Mouse (Mus musculus) left cerebral cortex, postnatal 10 days (tissue): ENCODE results near the gene Trim43b. TPM values are rescaled to one million over a fixed set of nuclear protein-coding genes. Genes with fewer than 3 reads are reported as not detected.
"Not testable (repeated sequence)": the region's sequence is repeated elsewhere in the genome, so short reads cannot be mapped to it uniquely, and the experiment has no call there.

Source experiments
- DNase-seq, 2 experiments: peaks; one replicate each; pipeline ENCODE4 v3.0.0; 2021 to 2022; ENCODE audit warnings: low spot score in 2 of 2, mixed read lengths in 1 of 2; ENCODE audit errors: extremely low spot score in 1 of 2
- intact Hi-C: fragments of 180-260 bp; cut with DNase I; formaldehyde crosslinking; loops from one replicate; pipeline ENCODE4 v1.15.1; 2025
- total RNA-seq, 2 experiments: library from RNA; stranded (reverse); gene quantifications; 2 replicates each; pipeline ENCODE4 v1.2.3; 2021

Gene Trim43b
- total RNA-seq, result under 1 TPM; 0.22 to 0.24 TPM

DNA sequence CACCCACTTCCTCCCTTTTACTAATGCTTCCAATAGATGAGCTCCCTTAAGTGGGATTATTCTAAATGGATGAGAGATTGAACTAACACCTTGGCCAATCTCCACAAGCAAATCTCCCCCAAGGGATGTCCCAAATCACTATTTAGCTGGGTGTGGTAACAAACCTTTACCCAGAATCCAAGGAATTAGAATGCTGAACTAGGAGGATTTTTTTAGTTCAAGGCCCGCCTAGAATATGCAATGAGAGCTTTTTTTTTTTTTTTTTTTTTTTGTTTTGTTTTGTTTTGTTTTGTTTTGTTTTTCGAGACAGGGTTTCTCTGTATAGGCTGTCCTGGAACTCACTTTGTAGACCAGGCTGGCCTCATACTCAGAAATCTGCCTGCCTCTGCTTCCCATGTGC lies at the start of gene Trim43b:
TSS of gene Trim43b (minus strand) at position 101 of the 400 bp plus-strand sequence.
- intact Hi-C loops, DNase-seq: not testable (repeated sequence)

GRCm38 (mm10) chr9:89104576-89104975 lies 11.9 kb upstream of the Trim43b start:
- intact Hi-C loops, DNase-seq: not testable (repeated sequence)

GRCm38 (mm10) chr9:89086746-89087145 lies 5.9 kb downstream of the Trim43b start:
- DNase-seq, intact Hi-C loops: not testable (repeated sequence)

GRCm38 (mm10) chr9:89079637-89080036 lies 13.0 kb downstream of the Trim43b start:
- DNase-seq, intact Hi-C loops: not testable (repeated sequence)

DNA sequence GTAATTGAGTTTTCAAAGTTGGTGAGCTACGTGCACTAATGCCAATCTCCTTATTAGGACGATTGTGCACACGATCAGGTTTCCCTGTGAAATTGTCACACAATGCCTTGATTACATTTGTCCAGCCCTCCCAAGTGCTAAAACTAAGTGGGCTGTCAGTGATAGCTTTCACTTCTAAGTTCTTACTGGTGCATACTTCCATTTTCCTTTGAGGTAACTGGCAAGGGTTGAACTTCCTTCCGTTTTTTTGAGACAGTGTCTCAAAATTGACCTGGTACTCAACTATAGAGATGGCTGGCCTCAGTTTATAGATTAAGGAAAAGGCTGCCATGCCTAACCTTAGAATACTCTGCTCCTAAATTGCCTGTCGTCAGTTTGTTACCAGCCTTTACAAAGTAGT lies 16.1 kb downstream of the Trim43b start:
- DNase-seq, intact Hi-C loops: not testable (repeated sequence)

GRCm38 (mm10) chr9:89067143-89067501 lies 25.5 kb downstream of the Trim43b start:
- intact Hi-C loops, result not testable (repeated sequence)

GRCm38 (mm10) chr9:89066378-89067142 lies 26.1 kb downstream of the Trim43b start:
- DNase-seq, result peak; percentile 79 to 85
- intact Hi-C loops, result not testable (repeated sequence)

More at GRCm38 (mm10) chr9:89067143-89067501, 25.5 kb downstream of the Trim43b start:
- not testable (repeated sequence) for DNase-seq

Other genes with a start within 250 kb of the Trim43b start
- gene Bcl2a1a, start 135.9 kb downstream of the Trim43b start, total RNA-seq, result not detected
- gene Bcl2a1b, start 106.4 kb upstream of the Trim43b start, total RNA-seq, result under 1 TPM; 0.66 to 0.81 TPM
- gene Gm29094, start 106.5 kb upstream of the Trim43b start, total RNA-seq, result not detected
- gene Mthfs, start 117.8 kb upstream of the Trim43b start, total RNA-seq, result 10 to 100 TPM; 32.9 to 39.0 TPM